Mouse (Mus musculus): ENCODE data around the gene Ifi27l2b.

Ifi27l2b gene

DNA sequence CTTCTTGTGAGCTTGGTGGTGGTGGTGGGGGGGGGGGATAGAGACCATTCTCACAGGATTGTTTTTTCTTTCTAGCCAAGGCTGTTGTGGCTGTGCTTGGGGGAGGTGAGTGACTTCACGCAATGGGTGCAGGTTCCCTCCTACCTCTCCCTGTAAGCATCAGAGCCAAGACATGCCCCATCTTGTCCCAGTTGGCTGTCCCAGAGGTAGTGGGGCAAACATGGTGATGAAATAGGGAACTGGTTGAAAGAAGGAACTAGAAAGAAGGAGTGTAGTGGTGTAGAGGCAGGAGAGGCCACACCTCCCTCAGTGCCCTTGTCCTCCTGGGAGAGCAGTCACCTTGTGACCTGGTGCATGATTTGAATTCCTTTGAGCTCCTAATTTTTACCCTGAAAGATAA, 19.4 kb downstream of the Ifi27l2b start:
- DNase-seq (ENCODE audit: low spot score in 2 of 2), result no peak

DNA sequence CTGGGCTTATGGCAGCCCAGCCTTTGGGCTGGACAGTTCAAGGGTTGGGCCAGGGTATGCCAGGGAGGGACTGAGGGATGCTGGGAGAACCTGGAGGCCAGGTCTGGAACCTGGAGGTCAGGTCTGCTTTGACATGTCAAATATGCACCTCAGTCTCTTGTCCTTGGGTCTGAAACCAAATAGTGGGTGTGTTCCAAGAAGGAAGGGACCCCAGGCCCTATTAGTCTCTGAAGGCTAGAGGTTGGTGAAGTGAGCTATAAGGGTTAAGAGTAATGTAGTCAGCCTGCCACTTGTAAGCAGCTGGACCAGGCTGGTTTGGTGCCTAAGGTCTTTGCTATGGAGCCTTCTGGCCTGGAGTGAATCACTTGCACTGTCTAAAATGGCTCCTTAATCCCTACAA, 22.2 kb downstream of the Ifi27l2b start:
- DNase-seq (ENCODE audit: low spot score in 2 of 2), result no peak

DNA sequence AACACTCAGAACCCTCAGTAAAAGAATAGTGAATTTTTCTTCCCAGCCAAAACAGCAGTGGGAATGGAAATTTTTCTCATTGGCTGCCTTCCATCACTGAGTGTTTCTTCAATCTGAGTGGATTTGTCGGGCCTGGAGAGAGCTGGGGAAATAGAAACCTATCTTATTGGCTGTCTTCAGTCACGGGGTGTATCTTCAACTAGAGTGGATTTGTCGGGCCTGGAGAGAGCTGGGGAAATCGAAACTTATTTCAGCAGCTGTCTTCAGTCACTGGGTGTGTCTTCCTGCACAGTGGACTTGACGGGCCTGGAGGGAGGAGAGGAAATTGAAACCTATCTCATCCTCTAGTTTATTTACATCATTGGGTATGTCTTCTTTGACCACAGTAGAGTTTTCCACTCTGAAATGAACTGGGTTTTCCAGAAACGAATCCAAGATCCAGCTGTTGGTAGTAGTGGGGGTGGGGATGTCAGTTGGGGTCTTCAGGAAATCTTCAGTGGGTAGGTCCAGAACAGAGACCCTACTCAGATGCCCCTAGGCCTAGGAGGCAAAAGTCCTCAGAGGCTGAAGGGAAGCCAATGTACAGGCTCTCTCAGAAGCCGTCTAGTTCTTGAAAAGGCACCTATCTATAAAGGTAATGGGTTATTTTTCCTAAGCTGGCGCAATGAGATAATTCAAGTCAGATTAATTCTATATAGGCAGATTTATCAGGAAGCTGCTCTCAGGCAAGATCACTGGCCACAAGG, 22.9 kb downstream of the Ifi27l2b start, which contains the start of gene Ifi27:
Gene Ifi27 (plus strand): TSS at position 226 of the 746 bp plus-strand sequence.
- no peak for DNase-seq (ENCODE audit: low spot score in 2 of 2)

DNA sequence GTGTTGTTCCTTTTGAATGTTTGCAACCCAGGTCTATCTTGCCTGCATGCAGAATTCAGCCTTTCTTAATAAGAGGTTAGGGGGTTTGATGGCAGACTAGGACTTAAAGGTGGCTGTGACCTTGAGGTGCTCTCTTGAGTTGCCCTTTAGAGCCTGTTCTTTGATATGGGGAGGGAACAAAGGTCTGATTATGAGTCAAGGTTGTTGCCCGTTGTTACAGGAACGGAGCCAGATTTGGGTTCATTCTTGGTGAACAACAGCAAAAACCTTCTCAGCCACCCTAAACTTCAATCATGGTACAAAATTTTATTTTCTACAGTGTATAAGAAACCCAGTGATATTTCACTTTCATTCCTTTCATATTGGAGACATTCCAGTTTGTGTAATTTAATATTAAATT, 23.6 kb downstream of the Ifi27l2b start:
- no peak for DNase-seq (ENCODE audit: low spot score in 2 of 2)

DNA sequence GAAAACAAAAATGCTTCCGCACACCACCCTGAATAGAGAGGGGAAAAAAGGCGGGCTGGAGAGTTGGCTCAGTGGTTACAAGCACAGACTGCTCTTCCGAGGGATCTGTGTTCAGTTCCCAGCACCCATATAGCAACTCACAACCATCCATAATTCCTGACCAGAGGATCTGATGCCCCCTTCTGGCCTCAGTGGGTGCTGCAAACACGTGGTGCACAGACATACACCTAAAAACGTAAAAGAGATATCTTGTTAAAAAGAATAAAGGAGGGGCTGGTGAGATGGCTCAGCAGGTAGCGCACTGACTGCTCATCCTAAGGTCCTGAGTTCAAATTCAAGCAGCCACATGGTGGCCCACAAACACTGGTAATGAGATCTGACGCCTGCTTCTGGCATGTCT, 30.3 kb downstream of the Ifi27l2b start:
- no peak for DNase-seq (ENCODE audit: low spot score in 2 of 2)

DNA sequence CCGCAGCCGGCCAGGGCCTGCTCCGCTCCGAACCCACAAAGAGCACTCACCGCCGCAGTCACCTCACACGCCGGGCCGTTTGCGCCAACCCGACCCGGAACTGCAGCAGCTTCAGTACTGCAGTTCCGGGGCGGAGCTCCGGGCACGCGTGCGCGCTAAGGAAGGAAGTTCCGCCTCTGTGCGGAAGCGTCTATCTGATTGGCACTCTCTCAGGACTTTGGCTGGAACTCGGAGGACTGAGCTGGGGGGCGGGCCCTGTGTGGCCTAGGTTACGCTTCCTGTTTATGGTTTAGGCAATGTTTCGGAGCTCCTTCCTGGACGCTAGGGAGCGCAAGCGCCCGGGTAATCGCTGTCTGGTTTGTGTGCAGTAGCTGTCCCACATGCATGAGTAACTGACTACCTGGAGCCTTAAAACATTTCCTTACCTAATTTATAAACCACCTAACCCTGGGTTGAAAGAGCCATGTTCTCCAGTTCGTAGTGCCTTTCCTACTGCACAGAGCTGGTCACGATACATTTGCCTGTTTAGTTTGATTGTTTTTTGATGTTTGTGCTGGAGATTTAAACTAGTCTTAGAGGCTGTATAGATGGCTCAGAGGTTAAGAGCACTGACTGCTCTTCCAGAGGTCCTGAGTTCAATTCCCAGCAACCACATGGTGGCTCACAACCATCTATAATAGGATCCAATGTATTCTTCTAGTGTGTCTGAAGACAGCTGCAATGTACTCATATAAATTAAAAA, 31.1 kb downstream of the Ifi27l2b start, which contains the start of gene Ddx24:
Gene Ddx24 (minus strand): TSS at position 102 of the 742 bp plus-strand sequence.
- DNase-seq (ENCODE audit: low spot score in 2 of 2), result peak; percentile 97 to 98

DNA sequence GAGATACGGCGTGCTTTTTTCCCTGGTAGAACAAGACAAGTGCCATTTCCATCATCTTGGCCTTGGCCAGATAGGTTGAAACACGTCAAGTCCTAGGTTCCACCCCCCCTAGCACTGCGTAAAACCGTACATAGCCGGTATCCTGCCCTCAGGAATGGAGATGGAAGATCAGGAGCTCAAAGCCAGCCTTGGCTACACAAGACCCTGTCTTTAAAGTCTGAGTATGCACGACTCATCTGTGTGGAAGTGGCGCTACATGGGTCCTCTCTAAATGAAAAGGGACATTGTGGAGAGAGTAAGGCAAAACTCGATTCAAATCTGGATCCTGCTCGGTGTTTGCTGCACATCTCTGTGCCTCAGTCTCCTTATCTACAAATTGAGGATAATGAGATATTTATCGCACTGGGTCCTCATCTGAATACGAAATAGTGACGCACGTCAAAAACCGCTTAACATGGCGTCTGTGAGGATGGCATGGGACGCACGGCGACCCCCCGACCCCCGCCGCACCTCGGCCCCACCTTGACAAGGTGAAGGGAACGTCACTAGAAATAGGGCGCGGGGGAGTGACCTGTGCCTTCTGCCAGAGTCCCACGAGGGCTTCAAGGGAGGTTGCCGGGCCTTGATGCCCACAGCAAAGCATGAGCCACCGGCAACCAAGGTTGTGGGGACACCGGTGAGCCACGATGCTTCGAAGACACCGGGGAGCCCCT, 31.9 kb downstream of the Ifi27l2b start:
- DNase-seq (ENCODE audit: low spot score in 2 of 2), result no peak

DNA sequence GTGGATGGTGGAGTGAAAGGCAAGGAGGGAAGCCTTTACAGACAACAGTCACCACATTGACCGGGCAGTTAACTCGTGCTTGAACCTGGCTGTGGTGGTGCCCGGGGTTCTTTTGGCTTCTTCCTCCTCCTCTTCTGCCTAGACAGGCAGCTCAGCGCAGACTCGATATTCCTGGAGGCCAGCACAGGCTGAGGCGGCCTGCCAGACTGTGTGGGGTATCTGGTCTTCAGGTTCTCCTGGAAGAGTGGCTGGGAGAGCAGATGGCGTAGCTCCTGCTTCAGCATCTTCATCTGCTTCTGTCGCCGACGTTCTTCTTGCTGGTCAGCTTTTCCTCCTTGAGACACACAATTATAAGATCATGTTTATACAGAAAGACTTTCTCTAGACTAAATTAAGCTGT, 48.9 kb downstream of the Ifi27l2b start:
- DNase-seq (ENCODE audit: low spot score in 2 of 2), result no peak

DNA sequence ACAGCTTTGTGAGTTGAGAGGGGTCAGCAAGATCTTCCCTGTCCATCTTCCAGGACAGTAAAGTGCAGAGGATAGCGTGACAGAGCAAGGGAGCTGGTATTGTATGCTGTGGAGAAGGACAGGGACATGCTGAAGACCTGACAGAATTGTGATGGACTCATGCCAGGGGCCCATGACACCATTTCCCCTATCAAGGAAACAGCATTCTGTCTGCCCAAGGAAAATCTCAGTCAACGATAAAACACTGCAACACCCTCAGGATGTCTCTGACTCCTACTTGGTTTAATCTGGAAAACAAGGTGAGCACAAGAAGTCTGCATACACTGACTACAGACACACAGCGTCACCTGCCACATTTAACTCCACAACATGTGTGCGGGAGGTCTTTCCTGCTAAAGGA, 49.3 kb downstream of the Ifi27l2b start, which contains the start of gene 9330161L09Rik:
Gene 9330161L09Rik (minus strand): TSS at position 101 of the 400 bp plus-strand sequence.
- DNase-seq (ENCODE audit: low spot score in 2 of 2), result no peak

DNA sequence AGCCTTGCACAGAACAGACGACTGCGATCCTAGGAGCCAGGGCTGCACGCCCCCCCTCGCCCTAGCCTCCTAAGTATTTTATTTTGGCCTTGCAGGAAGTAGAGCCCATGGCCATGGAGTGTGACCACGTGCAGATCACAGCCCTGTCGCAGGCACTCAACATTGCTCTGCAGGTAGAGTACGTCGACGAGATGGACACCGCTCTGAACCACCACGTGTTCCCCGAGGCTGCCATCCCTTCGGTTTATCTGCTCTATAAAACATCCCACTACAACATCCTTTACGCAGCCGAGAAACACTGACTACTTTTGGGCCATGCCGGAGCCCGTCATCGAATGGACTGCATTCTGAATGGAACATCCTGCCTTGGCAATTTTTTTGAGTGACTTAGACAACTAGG, 52.9 kb downstream of the Ifi27l2b start:
- no peak for DNase-seq (ENCODE audit: low spot score in 2 of 2)
